Mouse (Mus musculus): ENCODE results near the gene Agfg2.
"Not testable (repeated sequence)": the region's sequence is repeated elsewhere in the genome, so short reads cannot be mapped to it uniquely, and the experiment has no call there.

Gene Agfg2

DNA sequence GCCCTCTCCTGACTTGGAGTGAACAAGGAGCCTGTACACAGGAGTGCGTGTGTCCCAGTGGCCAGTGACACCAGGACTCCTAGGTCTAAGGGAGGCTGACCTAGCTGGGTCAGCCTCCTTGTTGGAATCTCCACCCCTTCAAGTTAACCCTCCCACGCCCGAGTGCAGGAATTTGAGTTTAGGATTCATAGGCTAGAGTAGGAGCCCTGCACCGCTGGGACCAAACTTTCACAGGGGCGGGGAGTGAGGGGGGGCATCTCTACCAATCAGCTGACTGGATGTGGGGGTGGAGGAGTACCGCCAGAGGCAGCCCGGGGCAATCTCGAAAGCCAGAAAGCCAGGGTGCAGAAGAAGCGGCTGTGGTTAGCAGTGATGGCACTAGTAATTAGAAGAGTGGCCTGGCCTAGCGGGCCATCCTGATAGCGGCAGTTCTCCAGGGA is 38.9 kb downstream of the Agfg2 start, which contains the start of gene Irs3:
Gene Irs3, minus strand, starts transcription at position 63 of the 440 bp plus-strand sequence.
- DNase-seq (ENCODE audit: low read depth, low spot score): no peak

DNA sequence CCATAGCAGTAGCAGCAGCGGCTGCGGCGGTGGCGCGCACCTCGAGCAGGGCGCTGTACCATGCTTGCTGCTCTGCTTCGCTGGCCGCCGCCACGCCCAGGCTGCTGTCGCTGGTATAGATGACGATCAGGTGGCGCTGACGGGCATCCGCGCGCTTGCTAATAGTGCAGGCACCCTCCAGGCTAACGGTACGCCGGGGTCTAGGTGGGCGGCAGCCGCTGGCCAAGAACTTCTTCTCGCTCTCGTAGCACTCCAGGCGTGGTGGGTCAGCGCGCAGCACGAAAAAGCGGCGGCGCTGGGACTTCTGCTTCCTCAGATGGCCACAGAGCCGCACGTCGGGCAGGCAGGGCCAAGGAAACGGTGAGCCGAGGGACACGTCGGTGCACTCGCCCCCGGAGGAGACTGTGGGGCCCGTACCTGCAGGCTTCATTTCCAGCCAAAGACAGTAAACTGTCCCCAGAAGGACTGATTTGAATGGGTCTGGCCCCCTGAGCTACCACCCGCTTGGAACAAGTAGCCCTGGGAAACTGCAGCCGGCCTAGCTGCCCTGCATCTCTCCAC is 39.4 kb downstream of the Agfg2 start:
- DNase-seq (ENCODE audit: low read depth, low spot score): no peak

DNA sequence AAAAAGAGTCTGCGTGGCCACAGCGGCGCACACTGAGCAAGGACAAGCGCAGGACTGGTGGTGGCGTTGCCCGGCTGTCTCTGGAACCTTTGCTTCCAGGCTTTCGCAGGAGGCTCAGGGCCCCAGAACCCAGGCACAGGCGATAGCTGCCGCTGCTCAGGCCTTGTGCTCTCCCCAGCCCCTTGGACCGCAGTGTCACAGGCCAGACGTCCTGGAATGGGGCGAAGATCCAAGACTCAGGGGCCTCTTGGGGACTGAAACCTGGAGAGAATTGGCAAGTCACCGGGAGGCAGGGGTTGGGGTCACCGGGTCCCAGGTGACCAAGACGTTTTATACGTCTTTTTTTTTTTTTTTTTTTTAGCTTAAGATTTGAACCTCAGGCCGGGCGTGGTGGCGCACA is 40.0 kb downstream of the Agfg2 start:
- no peak for DNase-seq (ENCODE audit: low read depth, low spot score)

DNA sequence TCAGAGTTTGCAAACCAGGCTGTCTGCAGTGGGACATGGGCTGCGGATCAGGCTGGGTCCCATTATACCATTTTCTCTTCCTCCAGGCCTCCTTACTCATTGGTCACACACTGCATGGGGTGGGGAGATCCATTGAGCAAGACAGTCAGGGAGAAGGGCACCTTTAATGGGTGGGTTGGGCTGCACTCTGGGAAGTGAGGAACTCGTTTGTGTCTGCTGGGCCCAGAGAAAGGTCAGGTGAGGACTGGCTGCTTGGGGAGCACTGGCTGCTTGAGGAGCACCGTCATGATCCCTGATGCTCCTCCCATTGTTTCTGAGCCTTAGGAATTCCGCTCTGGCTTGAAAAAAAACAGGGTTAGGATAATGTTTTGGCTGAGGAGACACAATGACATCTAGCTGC is 41.6 kb downstream of the Agfg2 start:
- no peak for DNase-seq (ENCODE audit: low read depth, low spot score)

DNA sequence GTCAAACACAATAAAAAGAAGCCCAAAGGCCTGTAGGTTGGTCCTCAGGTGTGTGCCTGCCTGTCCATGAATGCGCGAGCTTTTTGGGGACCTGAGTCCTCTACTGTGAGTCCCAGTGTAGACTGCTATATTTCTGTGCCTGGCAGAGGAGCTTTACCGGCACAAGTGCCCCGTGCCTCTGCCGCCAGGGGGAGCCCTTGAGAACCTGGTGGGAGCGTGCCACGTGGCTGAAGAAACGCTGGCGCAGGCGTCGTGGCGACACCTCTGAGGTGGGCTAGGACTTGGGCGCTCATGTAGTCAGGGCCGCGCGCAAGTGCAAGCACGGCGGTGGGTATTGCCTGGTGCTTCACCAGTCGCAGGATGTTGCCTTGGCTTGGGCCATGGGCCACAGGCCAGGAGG is 43.5 kb downstream of the Agfg2 start, which contains the start of gene Sap25:
Gene Sap25, plus strand, starts transcription at position 281 of the 400 bp plus-strand sequence.
- no peak for DNase-seq (ENCODE audit: low read depth, low spot score)

DNA sequence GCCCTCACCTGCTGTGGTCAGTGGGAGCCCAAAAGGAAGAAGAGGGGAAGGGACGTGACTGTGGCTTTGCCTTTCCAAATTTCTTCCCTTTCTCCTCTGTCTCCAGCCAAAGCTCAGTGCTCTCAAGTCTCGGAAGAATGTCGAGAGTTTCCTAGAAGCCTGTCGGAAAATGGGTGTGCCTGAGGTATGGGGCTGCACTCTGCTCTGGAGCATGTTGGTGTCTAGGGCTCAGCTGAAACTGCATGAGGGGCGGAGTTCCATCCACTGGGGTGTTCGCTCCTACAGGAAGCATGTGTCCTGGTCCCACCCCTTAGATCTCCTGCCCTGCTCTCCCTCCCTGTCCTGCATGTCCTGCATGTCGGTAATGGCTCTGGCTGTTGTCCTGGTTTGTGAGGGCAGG is 45.1 kb downstream of the Agfg2 start:
- no peak for DNase-seq (ENCODE audit: low read depth, low spot score)

DNA sequence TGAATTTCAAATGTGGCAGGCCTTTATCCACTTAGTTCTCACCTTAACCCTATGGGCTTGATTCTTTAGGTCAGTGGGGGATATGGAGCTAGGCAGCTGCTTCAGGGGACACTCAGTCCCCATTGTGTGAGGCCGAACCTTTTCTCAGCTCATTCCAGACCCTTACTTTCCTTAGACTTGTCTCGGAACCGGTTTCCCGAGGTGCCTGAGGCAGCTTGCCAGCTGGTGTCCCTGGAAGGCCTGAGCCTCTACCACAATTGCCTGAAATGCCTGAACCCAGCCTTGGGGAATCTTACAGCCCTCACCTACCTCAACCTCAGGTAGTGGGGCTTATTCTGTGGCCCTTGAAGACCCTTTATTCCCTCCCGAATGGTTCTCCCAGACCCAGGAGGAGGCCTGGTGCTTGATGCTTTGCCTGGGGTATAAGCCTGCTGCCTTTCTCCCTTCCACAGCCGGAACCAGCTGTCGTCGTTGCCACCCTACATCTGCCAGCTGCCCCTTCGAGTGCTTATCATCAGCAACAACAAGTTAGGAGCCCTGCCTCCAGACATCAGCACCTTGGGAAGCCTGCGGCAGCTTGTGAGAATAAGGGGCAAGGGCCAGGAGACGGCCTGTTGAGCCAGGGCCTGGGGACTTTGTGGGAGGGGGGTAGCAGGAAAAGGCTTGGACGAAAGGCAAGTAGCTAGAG is 51.0 kb downstream of the Agfg2 start:
- DNase-seq (ENCODE audit: low read depth, low spot score): no peak

DNA sequence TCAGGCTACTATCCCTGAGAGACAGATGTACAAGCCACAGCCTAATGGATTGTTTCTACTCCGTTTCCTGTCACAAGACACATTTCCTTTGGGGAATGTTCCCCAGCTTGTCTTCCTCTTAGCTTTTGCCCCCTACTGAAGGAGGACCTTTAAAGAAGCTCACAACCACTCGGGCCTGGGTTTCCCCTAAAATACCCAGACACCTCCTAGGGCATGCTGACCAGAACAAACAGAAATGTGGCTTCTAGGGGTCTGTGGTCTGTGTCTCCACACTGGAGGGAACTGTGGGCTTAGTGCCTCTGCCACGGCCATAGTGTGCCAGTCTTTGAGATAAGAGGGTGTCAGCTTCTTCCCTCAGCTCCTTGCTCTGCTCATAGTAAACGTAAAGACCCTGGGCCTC is 52.9 kb downstream of the Agfg2 start:
- DNase-seq (ENCODE audit: low read depth, low spot score): no peak

DNA sequence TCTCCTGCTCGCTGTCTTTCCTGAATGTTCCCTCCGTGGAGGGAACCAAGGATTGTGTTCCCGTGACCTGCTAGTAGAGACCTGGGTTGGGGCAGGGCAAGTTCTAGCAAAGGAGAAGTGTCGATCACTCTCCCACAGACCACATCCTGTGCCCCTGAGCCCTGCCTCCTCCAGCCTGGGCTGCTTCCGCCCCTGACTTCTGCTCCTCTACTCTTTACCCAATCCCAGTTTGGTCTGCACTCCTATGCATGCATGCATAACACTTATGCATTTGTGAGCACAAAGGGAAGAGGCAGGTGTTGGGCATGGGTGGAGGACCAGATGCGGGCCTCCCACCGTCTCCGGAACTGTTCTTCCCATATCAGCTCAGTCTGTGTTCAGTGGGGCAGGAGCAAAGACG is 53.4 kb downstream of the Agfg2 start:
- no peak for DNase-seq (ENCODE audit: low read depth, low spot score)

DNA sequence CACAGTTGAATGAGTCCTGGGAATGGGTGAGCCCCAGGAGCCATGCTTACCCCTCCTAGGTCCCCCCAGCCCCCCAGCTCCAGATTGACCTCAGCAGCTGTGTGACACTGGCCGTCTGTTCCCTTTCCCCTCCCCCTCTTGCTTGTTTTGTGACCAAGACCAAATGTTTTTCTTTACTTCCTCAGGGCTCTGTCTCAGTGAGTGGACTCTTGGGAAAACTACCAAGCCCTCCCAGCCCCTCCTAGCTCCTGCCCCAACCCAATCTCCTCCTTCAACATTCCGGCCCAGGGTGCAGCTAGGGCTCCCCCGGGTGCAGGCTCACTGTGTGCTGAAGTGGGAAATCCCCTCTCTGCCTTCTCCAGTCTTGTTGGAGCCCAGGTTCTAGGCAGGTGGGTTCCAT is 53.9 kb downstream of the Agfg2 start:
- no peak for DNase-seq (ENCODE audit: low read depth, low spot score)

DNA sequence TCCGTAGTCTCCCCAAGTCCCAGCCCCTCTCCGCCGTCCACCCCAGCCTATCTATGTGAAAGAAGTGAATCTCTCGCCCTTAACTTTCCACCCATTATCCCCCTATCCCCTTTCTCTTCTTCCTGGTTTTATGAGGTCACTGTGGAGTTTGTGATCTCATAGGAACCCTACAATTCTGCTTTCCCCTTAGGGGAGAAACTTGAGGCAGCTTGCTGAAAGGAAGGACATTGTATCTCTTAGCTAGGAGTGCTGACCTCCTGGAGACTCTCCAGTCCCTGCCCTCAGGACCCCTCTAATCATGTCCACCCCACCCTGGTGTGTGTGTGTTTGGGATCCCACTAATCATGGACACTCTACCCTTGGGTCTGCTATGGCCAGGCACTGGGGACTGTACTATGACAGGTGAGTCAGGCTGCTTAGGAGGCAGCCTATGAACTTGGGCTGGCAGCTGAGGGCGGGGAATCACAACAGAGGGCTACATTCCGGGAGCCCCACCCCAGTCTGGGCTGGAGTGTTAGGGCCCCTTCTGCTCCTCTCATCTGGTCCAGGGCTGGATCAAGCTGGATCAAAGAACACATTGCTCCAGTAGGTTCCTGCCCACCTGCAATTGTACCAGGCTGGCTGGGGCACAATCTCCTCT is 54.5 kb downstream of the Agfg2 start:
- DNase-seq (ENCODE audit: low read depth, low spot score): no peak

DNA sequence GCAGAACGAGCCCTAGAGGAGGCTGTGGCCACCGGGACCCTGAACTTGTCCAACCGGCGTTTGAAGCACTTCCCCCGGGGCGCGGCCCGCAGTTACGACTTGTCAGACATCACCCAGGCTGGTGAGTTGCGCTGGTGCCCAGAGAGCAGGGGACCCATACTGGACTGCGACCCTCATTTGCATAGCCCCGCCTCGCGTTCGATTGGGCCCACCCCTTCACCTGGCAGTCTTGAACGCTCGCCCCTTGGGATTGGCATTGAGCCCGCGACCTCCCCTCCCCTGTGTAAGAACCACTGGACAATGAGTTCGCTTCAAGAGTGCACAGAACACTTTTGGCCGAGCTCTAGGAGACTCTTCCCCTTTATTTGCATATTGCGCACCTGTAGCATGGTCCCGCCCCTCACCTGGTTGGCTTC is 55.2 kb downstream of the Agfg2 start:
- no peak for DNase-seq (ENCODE audit: low read depth, low spot score)

DNA sequence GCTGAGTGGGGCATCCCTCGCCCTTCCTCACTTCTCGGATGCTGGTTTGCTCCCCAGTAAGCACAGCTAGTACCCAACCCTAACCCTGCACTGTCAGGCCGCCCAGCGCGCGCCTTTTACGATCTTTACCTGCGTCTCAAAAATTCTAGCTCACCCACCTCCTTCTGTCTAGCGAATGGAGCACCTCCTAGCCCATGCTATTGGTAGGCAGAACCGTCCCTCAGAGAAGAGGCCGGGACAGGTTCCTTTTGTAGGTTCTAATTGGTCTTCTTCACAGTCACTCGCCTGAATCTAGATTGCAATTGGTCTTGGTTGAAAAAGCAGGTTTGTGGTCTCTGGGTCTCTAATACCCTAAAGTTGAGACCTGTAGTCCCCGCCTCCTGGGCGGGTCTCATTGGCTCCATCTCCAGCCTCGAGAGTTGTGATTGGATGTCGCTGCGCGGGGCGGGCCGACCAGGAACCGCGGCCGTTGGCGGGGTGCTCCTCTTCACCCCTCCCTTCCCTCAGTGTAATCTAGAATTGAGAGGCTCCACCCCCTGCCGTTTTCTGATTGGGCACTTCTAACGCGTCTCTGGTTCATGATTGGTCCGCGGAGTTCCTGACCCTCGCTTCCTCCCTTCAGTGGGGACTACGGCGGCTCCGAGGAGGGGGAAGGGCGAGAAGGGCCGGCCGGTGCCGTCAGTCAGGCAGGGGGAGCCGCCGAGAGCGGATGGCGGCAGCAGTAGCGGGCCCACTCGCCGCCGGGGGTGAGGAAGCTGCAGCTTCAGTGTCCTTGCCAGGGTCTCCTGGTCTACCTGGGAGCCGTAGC is 55.8 kb downstream of the Agfg2 start, which contains the start of the genes Fbxo24, Lrch4 and Gm20605:
Gene Fbxo24, minus strand, starts transcription at position 505 of the 808 bp plus-strand sequence.
Gene Lrch4, plus strand, starts transcription at position 624 of the 808 bp plus-strand sequence.
Gene Gm20605, plus strand, starts transcription at position 678 of the 808 bp plus-strand sequence.
- DNase-seq (ENCODE audit: low read depth, low spot score): peak; percentile 99

DNA sequence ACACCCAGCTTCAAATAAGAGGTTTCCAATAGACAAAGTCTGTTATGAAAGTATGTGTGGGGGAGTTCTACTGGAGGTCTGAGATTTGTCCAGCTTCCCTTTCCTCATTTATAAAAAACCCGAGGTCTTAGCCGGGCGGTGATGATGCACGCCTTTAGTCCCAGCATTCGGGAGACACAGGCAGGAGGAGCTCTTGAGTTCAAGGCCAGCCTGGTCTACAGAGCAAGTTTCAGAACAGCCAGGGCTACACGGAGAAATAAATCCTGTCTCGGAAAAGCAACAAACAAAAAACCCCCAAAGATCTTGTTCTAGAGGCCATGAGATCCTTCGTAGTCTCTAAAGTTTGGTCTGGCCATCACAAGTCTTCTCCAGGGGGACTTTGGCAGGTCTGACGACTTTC is 56.5 kb downstream of the Agfg2 start:
- DNase-seq (ENCODE audit: low read depth, low spot score): no peak

DNA sequence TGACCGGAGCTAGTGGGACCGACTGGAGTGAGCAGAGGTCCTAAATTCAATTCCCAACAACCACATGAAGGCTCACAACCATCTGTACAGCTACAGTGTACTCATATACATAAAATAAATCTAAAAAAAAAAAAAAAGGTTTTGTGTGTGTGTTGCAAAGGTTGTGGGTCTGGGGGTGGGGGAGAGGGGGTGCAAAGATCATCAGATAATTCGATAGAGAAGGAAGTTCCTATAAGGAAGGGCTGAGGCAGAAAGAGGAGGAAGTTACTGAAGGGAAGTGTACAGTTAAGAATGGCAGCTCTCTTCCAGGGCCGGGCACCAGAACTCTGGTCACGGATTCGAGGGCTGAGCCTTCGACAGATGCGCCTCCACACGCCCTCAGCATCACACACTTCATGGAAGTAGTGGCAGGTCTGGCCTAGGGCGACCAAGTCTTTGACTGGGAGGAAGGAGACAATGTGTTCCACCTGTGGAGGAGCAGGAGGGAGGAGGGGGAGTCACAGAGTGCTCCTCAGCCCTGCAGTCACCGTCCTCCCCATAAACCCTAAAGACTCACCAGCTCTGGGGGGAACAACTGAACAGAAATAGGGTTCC is 60.5 kb downstream of the Agfg2 start:
- no peak for DNase-seq (ENCODE audit: low read depth, low spot score)

DNA sequence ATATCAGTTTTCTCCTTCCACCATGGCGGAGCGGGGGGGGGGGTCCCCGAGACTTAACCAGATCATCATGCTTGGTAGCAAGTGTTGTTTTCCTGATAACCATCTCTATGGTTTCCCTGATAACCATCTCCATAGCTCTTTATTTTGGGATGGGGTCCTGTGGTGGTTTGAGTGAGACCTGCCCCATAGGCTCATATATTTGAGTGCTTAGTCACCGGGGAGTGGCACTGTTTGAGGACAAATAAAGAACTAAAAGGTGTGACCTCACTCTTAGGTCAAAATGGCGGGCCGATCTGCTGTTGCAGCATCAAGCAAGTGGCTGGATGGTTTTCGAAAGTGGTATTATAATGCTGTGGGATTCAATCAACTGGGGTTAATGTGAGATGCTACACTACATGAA is 69.2 kb downstream of the Agfg2 start:
- no peak for DNase-seq (ENCODE audit: low read depth, low spot score)

DNA sequence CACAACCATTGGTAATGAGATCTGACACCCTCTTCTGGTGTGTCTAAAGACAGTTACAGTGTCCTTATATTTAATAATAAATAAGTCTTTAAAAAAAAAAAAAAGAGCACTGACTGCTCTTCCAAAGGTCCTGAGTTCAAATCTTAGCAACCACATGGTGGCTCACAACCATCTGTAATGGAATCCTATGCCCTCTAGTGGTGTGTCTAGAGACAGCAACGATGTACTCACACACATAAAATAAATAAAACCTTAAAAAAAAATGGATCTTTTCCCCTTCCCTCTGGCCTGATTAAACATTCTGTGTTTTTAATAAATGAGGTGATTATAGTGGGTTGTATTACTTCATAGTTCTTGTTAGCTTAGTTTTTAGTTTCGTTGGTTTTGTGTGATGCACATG is 69.6 kb downstream of the Agfg2 start:
- DNase-seq (ENCODE audit: low read depth, low spot score): not testable (repeated sequence)

DNA sequence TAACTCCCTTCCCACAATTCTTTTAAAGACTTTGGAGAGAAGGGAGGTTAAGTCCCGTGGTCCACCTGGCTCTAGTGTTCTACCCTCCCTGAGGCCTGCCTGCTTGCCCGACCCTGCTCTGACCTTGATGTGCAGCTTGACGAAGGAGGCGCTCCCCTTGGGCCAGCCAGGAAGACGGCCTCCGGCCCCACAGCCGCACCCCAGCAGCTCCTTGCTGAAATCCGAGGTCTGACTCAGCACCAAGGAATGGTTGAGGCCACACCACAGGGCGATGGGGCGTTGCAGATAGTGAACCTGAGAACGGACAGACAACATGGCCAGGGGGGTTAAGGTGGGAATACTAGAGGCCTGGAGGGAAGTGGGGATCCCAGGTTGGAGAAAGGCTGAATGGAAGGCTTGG is 71.0 kb downstream of the Agfg2 start, which contains the start of gene Pcolce:
Gene Pcolce, minus strand, starts transcription at position 235 of the 400 bp plus-strand sequence.
- no peak for DNase-seq (ENCODE audit: low read depth, low spot score)

DNA sequence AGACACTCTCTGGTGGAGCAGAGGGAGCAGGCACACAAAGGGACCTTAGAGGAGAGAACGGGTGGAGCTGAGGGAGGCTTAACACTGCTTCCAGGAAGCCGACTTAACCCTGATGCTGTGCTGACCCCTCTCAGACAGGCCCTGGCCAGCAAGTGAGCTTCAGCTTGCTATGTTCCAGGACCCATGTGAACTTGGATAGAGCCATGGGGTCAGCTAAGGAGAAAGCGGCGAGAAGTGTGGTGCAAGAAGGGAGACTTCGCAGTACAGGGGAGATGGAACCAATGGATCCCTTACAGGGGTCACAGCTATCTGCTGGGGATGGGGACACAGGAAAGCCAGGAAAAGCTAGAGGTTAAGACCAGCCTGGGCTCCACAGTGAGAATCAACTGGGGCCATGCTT is 71.5 kb downstream of the Agfg2 start:
- DNase-seq (ENCODE audit: low read depth, low spot score): no peak

DNA sequence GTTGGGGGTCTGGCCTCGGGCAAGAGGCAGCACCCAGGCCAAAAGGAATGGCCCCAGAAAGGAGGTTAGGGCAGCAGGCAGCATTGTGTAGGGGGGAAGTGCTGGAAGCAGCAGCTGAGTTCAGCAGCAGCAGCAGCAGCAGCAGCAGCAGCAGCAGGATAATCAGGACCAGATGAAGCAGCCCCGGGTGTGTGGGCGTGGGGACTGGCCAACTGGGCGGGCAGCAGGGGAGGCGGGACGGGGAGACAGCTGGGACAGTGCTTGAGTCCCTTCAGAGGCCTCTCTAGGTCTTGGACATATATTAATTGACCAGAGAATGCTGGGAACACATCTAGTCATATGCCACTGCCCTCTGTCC is 73.3 kb downstream of the Agfg2 start:
- no peak for DNase-seq (ENCODE audit: low read depth, low spot score)

DNA sequence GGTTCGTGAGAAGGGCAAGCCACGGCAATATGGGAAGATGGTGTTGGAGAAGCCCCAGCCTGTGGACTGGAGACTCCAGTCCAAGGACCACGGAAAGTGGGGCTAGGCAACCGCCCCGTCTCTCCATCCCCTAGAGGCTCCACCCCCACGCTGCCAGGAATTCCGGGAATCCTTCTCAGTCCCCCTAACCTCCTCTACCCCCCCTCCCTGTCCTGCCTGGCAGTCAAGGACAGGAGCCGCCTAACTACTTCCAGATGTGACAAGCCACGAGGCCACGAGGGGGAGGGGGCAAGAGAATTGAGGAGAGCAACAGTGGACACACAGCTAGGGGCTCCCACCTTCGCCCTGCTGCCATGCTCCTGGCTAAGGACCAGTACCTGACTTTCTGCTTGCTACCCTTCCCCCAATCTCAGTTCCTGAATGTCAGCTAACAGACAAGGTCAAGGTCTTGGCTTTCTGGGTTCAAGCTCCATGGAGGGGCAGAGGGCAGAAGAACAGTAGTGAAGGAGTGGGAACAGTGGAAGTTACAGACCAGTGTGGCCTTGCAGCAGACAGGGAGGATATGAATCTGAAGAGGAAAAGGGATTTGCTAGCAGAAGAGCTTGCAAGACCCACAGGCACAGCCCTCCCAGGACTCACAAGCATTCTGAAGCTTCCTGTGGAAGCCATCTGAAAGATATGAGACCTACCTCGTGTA is 73.8 kb downstream of the Agfg2 start:
- no peak for DNase-seq (ENCODE audit: low read depth, low spot score)
